Mouse (Mus musculus) intestine, postnatal 0 days (tissue): ENCODE results near the gene Zfp831. TPM values are rescaled to one million over a fixed set of nuclear protein-coding genes. Genes with fewer than 3 reads are reported as not detected.

Source experiments
- ATAC-seq: fragments of 200-750 bp; cut with Nextera tagmentation; 2 replicates; pipeline ENCODE4 v1.8.0; 2017; ENCODE audit warnings: mild to moderate bottlenecking, moderate TSS enrichment, moderate library complexity
- H3K27ac ChIP-seq: fragments of 300-500 bp; sonication (generic); 2 replicates; pipeline ENCODE4 v1.5.1; 2014; ENCODE audit warnings: mild to moderate bottlenecking, low read depth, low read length, moderate library complexity
- H3K27me3 ChIP-seq: fragments of 300-500 bp; sonication (generic); replicated peaks from 2 replicates; pipeline ENCODE4 v1.6.1; 2014; ENCODE audit warnings: low read length, mixed read lengths; ENCODE audit not compliant: control insufficient read depth, insufficient read depth
- H3K36me3 ChIP-seq: fragments of 300-500 bp; sonication (generic); 2 replicates; pipeline ENCODE4 v1.6.1; 2014; ENCODE audit warnings: mild to moderate bottlenecking, moderate library complexity; ENCODE audit not compliant: control insufficient read depth, insufficient read depth
- H3K4me1 ChIP-seq: fragments of 300-500 bp; sonication (generic); replicated peaks from 2 replicates; pipeline ENCODE4 v1.6.1; 2014; ENCODE audit warnings: antibody characterized with exemption, low read length, mixed read lengths; ENCODE audit not compliant: control insufficient read depth, insufficient read depth
- H3K4me2 ChIP-seq: fragments of 300-500 bp; sonication (generic); replicated peaks from 2 replicates; pipeline ENCODE4 v1.6.1; 2014; ENCODE audit warnings: low read depth, mild to moderate bottlenecking, moderate library complexity
- H3K4me3 ChIP-seq: fragments of 300-500 bp; sonication (generic); 2 replicates; pipeline ENCODE4 v1.5.1; 2014; ENCODE audit warnings: low read depth, low read length
- H3K9ac ChIP-seq: fragments of 300-500 bp; sonication (generic); 2 replicates; pipeline ENCODE4 v1.6.1; 2014; ENCODE audit warnings: mild to moderate bottlenecking, low read depth, low read length
- H3K9me3 ChIP-seq: fragments of 300-500 bp; sonication (generic); 2 replicates; pipeline ENCODE4 v1.6.1; 2016; ENCODE audit warnings: mixed run types; ENCODE audit not compliant: control insufficient read depth
- CTCF ChIP-seq: sonication (generic); IDR thresholded peaks from 2 replicates; pipeline ENCODE4 v1.5.1; 2016; ENCODE audit warnings: low read depth, mild to moderate bottlenecking, control low read depth, antibody characterized with exemption, moderate library complexity
- WGBS: fragments of 180-500 bp; shearing (Covaris S2); extraction: QIAGEN DNeasy Blood & Tissue Kit; methylation state at CpG from one replicate; pipeline ENCODE4 v1.1.7; 2014; 5-methylcytosine and 5-hydroxymethylcytosine counted together
- polyA plus RNA-seq: library from polyadenylated mRNA; unstranded; fragments of >200 nt; fragmentation: Nextera tagmentation; extraction: Ambion mirVana; gene quantifications from 2 replicates; pipeline ENCODE4 v1.2.1, GENCODE M21; 2015

Zfp831 gene
- polyA plus RNA-seq, 1 experiment from 2014 or later, result not detected

DNA sequence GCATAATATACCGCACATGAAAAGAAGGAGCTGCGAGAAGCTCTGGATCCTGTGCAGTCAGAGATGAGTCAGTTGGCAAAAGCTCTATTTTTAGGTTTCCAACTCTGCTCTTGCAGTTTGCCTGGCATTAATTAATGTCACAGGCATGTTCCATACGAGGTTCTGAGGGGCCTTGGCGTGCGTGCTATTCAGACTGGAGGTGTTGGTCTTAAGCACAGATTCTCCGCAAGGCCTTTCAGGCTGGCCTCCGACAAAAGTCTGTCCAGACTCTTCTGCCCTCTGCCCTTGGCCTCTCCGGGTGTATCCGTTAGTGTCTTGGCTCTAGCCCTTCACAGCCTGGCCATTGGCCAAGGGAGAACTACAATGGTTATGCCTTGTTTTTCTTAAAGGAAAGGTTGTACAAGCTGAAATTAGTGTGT lies 43.5 kb upstream of the Zfp831 start:
- Histone ChIP-seq H3K9me3 (no peaks in the 10 kb centered on the region), H3K9ac (no peak overlapping the region), H3K27ac (no peak overlapping the region), H3K4me3 (no peak overlapping the region), H3K4me1 (no peaks in the 10 kb centered on the region), H3K4me2 (no peak overlapping the region), H3K27me3 (no peaks in the 10 kb centered on the region), H3K36me3 (no peaks in the 10 kb centered on the region)
- ATAC-seq, result no peak
- 72% methylated on average over 9 of the region's 9 CpGs for WGBS
- TF ChIP-seq CTCF, result no peak

- H3K9me3 ChIP-seq, result no peaks in the 10 kb centered on the region
- no peak overlapping the region for H3K27ac ChIP-seq
- whole genome bisulfite sequencing, result 66% methylated on average over 9 of the region's 9 CpGs
- H3K4me2 ChIP-seq, result no peak overlapping the region
- no peak overlapping the region for H3K9ac ChIP-seq
- no peaks in the 10 kb centered on the region for H3K36me3 ChIP-seq
- H3K27me3 ChIP-seq, result no peaks in the 10 kb centered on the region
- TF ChIP-seq CTCF, result no peak
- H3K4me3 ChIP-seq, result no peak overlapping the region
- no peaks in the 10 kb centered on the region for H3K4me1 ChIP-seq
- ATAC-seq, result no peak
Measured at GRCm38 (mm10) chr2:174601938-174602685, 41.2 kb upstream of the Zfp831 start.

DNA sequence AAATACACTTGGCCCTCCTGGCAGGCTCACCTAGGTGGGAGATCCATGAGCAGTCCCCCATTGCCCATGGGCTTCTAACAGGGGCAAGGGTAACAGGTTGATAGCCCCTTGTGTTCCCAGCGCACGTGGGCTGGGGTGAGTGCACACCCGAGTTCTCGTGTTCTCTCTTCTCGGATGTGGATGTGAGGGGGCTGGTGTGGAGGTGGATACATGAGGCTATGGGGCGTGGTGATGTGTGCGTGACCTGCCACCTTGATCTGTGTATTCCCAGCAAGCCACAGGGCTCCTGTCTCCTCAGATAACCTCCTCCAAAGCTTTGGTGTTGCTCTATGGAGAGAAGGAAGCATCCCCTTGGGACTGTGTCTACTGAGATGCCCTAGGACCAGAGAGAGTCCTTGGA lies 40.0 kb upstream of the Zfp831 start:
- WGBS, result 82% methylated on average over 7 of the region's 7 CpGs
- Histone ChIP-seq H3K9ac (no peak overlapping the region), H3K36me3 (no peaks in the 10 kb centered on the region), H3K4me2 (no peak overlapping the region), H3K4me3 (no peak overlapping the region), H3K9me3 (no peaks in the 10 kb centered on the region), H3K4me1 (no peaks in the 10 kb centered on the region), H3K27me3 (no peaks in the 10 kb centered on the region), H3K27ac (no peak overlapping the region)
- ATAC-seq, result no peak
- TF ChIP-seq CTCF, result no peak

- WGBS, result 98% methylated on average over 1 of the region's 1 CpGs
- no peak overlapping the region for H3K4me3 ChIP-seq
- H3K9me3 ChIP-seq, result no peaks in the 10 kb centered on the region
- H3K4me2 ChIP-seq, result no peak overlapping the region
- H3K4me1 ChIP-seq, result no peaks in the 10 kb centered on the region
- no peak overlapping the region for H3K9ac ChIP-seq
- no peak for ATAC-seq
- no peaks in the 10 kb centered on the region for H3K27me3 ChIP-seq
- H3K27ac ChIP-seq, result no peak overlapping the region
- no peaks in the 10 kb centered on the region for H3K36me3 ChIP-seq
- TF ChIP-seq CTCF, result no peak
Measured at GRCm38 (mm10) chr2:174605020-174605419, 38.3 kb upstream of the Zfp831 start.

DNA sequence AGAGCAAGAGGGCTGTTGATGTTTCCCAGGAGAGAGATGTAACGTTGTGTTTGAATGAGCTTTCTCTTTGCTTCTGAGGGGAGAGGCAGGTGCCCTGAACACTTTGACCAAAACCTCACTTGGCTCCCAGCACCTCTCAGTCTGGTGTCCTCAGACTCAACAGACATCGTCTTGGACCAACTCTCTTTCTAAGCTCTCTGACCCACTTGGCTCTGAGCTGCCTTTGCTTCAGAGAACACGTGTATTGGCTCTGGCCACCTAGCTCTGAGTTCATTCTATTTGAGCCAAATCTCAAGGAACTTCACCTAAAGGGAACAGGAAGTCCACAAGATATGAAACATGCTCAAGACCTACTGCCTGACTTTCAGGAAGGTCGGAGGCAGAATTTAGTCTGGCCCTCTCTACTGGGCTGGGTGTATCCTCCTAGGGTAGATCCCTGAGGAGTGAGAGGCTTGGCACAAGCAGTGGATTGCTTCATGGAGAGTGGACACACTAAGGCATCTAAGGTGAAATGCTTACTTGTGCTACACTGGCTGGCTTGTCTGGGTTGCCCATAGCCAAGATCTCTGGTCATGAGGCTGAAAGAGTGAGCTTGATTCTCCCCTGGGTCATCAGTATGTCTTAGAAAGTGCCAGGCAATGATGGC lies 37.8 kb upstream of the Zfp831 start:
- H3K9me3 ChIP-seq, result no peaks in the 10 kb centered on the region
- no peak overlapping the region for H3K4me2 ChIP-seq
- no peaks in the 10 kb centered on the region for H3K36me3 ChIP-seq
- no peaks in the 10 kb centered on the region for H3K27me3 ChIP-seq
- TF ChIP-seq CTCF, result no peak
- no peak overlapping the region for H3K4me3 ChIP-seq
- no peaks in the 10 kb centered on the region for H3K4me1 ChIP-seq
- H3K9ac ChIP-seq, result no peak overlapping the region
- WGBS, result 80% methylated on average over 4 of the region's 4 CpGs
- ATAC-seq, result no peak
- no peak overlapping the region for H3K27ac ChIP-seq

DNA sequence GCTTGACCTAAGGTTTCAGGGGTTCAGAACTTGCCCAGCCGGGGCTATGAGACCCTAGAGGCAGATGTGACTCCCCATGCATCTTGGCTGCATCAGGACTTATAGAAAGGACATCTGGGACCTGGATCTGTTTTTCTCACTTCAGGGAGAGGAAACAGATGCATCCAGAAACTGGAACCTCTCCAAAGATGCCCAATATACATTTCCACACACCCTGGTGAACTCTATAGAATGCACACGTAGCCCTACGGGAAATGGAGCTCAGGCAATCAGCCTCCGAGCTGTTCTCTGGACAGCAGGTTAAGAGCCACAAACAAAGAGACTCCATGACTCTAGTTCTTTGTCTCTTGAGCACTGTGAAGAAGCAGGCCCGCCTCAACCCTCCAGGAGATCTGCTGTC lies 37.0 kb upstream of the Zfp831 start:
- no peaks in the 10 kb centered on the region for H3K27me3 ChIP-seq
- no peak overlapping the region for H3K27ac ChIP-seq
- no peak overlapping the region for H3K4me2 ChIP-seq
- 77% methylated on average over 5 of the region's 5 CpGs for WGBS
- no peaks in the 10 kb centered on the region for H3K36me3 ChIP-seq
- ATAC-seq, result no peak
- H3K4me1 ChIP-seq, result no peaks in the 10 kb centered on the region
- H3K9me3 ChIP-seq, result no peaks in the 10 kb centered on the region
- H3K4me3 ChIP-seq, result no peak overlapping the region
- TF ChIP-seq CTCF, result no peak
- H3K9ac ChIP-seq, result no peak overlapping the region
